Mouse (Mus musculus) ES-E14 (cell line): Measurements from ENCODE around the gene Kidins220. TPM values are rescaled to one million over a fixed set of nuclear protein-coding genes. Genes with fewer than 3 reads are reported as not detected.
A peak's percentile ranks its signal among the peaks of the same experiment; 100 is the strongest.

Experiments
- DNase-seq: peaks from one replicate; pipeline ENCODE4 v3.0.0-alpha.2; 2013; ENCODE audit warnings: low read depth, low spot score
- H3K27ac ChIP-seq: 2 replicates; pipeline ENCODE4 v1.5.1; 2012; ENCODE audit warnings: low read depth, mild to moderate bottlenecking, low read length, moderate library complexity, mixed read lengths; ENCODE audit not compliant: poor library complexity, insufficient read depth, severe bottlenecking
- H3K36me3 ChIP-seq: 2 replicates; pipeline ENCODE4 v1.6.1; 2012; ENCODE audit warnings: mild to moderate bottlenecking, low read length, moderate library complexity, mixed read lengths; ENCODE audit not compliant: control insufficient read depth, poor library complexity, insufficient read depth, severe bottlenecking
- H3K4me1 ChIP-seq, 2 experiments: fragments of 150-350 bp in 1 of 2; sonication (generic) in 1 of 2; 2 replicates each; pipeline ENCODE4 v1.6.1; 2012; ENCODE audit warnings: low read length in 2 of 2, mild to moderate bottlenecking in 1 of 2, mixed read lengths in 1 of 2; ENCODE audit not compliant: control insufficient read depth in 2 of 2, insufficient read depth in 2 of 2, poor library complexity in 1 of 2
- H3K4me3 ChIP-seq, 2 experiments: fragments of 150-350 bp in 1 of 2; sonication (generic) in 1 of 2; 2 replicates each; pipeline ENCODE4 v1.5.1; 2012; ENCODE audit warnings: low read length in 2 of 2, low read depth in 1 of 2, mild to moderate bottlenecking in 1 of 2, mixed read lengths in 1 of 2; ENCODE audit not compliant: insufficient read depth in 1 of 2, poor library complexity in 1 of 2, severe bottlenecking in 1 of 2
- H3K9ac ChIP-seq: 2 replicates; pipeline ENCODE4 v1.6.1; 2012; ENCODE audit warnings: low read depth, mild to moderate bottlenecking, low read length, mixed read lengths; ENCODE audit not compliant: poor library complexity, insufficient read depth, severe bottlenecking
- H3K9me3 ChIP-seq: fragments of 150-350 bp; sonication (generic); 2 replicates; pipeline ENCODE4 v1.6.1; 2012; ENCODE audit warnings: low read depth, mild to moderate bottlenecking, low read length; ENCODE audit not compliant: control insufficient read depth, insufficient read depth
- CHD2 ChIP-seq: IDR thresholded peaks from 2 replicates; pipeline ENCODE4 v1.6.1; 2014; ENCODE audit warnings: mild to moderate bottlenecking, low read depth, low read length, inconsistent platforms
- HCFC1 ChIP-seq: IDR thresholded peaks from 2 replicates; pipeline ENCODE4 v1.6.1; 2012; ENCODE audit warnings: low read length, inconsistent platforms, borderline replicate concordance; ENCODE audit not compliant: insufficient read depth
- MAFK ChIP-seq: IDR thresholded peaks from 2 replicates; pipeline ENCODE4 v1.6.1; 2014; ENCODE audit warnings: mild to moderate bottlenecking, low read depth, low read length, inconsistent platforms; ENCODE audit not compliant: insufficient read depth
- ZC3H11A ChIP-seq: IDR thresholded peaks from 2 replicates; pipeline ENCODE4 v1.6.1; 2012; ENCODE audit warnings: low read depth, mild to moderate bottlenecking, inconsistent platforms, low read length, borderline replicate concordance
- ZNF384 ChIP-seq: IDR thresholded peaks from 2 replicates; pipeline ENCODE4 v1.6.1; 2012; ENCODE audit warnings: low read depth, low read length, inconsistent platforms
- in situ Hi-C, 2 experiments: fragments of 600-800 bp; cut with MboI; formaldehyde crosslinking; loops; one replicate each; pipeline ENCODE4 v1.15.1; 2025; ENCODE audit warnings: low sequenced_read_pairs in 2 of 2, inconsistent platforms in 1 of 2; ENCODE audit not compliant: unreplicated experiment in 2 of 2
- total RNA-seq: library from RNA; depleted of rRNA; stranded (reverse); fragments of 300-350 nt; gene quantifications from 2 replicates; pipeline ENCODE4 v1.2.3, GENCODE M21; 2012

The Kidins220 gene
- total RNA-seq, 1 experiment = 26.1 TPM

GRCm38 (mm10) chr12:25097052-25097209 lies 122.2 kb downstream of the Kidins220 start, which contains the start of gene Id2:
Id2 (minus strand) TSS chr12:25097140.
- DNase-seq = no peak
- Histone ChIP-seq H3K9ac (peak within 1 kb of the TSS; percentile 63), H3K9me3 (no peaks in the 10 kb centered on the region), H3K4me1 (peaks cover 2 to 12% of the 10 kb centered on the region in 2 experiments; a peak in 3 of 4 replicates), H3K4me3 (peak within 1 kb of the TSS; percentile 75 to 76), H3K27ac (no peak within 1 kb of the TSS), H3K36me3 (no peaks in the 10 kb centered on the region)
- in situ Hi-C loops = loop anchor here in 1 of 2 experiments (25.0 kb wide), 3 partner anchors 315 to 1190 kb away; no protein-coding TSS in a partner anchor
- TF ChIP-seq MAFK (no peak), ZC3H11A (no peak), CHD2 (no peak), ZNF384 (no peak), HCFC1 (no peak)

DNA sequence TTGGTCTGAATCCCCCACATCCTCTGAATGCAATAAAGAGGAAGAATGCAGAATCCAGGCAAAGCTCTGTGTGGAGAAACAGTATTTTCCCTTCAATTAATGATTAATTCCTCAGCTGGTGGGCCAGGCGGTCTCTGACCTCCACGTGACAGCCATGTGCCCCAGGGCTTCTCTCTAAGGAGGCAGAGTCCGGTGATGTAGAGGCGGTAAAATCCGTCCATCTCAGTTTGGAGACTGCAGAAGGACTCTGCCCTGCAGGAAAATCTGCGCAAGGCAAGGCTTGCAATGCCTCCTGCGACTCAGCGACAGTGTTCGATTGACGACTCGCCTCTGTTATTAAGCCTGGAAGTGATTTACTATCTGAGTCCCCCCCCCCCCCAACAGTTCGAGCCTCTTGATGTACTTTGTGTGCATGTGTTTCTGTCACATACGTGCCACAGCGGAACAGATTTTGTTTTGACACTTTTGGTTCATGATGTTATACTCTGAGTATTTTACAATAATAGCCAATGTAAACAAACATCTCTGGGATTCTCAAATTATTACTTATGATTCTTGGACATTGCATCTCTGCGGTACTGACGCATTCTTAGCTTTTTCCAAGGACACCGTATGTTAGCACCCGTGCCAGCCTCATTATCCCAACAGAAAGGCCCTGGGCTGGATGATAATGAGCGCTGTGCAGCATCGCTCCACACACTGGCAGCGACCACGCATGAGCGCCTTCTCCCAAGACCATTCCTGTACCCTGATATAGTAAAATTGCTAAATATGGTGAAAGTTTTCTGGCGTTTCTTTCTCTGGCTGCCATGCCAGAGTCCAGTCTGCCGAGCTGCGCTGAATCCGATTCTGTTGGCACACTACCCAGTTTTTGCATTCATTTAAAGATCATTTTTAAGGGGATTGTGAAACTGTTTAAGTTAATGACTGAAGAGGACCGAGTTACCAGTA lies 122.8 kb downstream of the Kidins220 start:
- DNase-seq = no peak
- no peak overlapping the region for H3K27ac ChIP-seq
- no peaks in the 10 kb centered on the region for H3K9me3 ChIP-seq
- TF ChIP-seq MAFK (no peak), ZNF384 (no peak), CHD2 (no peak), ZC3H11A (no peak), HCFC1 (no peak)
- in situ Hi-C loops = loop anchor here in 1 of 2 experiments (25.0 kb wide), 3 partner anchors 315 to 1190 kb away; no protein-coding TSS in a partner anchor
- H3K4me3 ChIP-seq = peak overlapping the region in 1 of 2 experiments; percentile 47; a peak in 2 of 4 replicates
- H3K4me1 ChIP-seq = peaks cover 2 to 12% of the 10 kb centered on the region in 2 experiments; a peak in 3 of 4 replicates
- H3K36me3 ChIP-seq = no peaks in the 10 kb centered on the region
- H3K9ac ChIP-seq = no peak overlapping the region

DNA sequence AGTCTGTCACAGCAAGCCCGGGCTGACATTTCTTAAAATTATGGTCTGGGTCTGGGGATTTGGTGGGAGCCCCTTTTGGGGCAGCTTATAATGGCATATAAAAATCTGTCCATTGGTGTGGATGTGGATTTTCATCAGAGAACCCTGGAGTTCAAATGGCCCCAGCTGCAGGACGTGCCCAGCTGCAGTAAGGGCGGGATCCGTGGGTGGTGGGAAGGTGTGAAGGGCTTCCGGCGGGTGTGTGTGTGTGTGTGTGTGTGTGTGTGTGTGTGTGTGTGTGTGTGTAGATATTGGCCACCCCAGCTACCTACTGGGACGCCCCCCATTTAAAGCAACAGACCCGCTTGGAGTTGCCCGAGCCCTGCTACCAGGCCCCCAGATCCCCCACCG lies 123.4 kb downstream of the Kidins220 start:
- H3K36me3 ChIP-seq = no peaks in the 10 kb centered on the region
- peak overlapping the region; percentile 81 for H3K9ac ChIP-seq
- DNase-seq = no peak
- in situ Hi-C loops = loop anchor here in 1 of 2 experiments (25.0 kb wide), 3 partner anchors 314 to 1189 kb away; no protein-coding TSS in a partner anchor
- peaks cover 2 to 14% of the 10 kb centered on the region in 2 experiments; a peak in 3 of 4 replicates for H3K4me1 ChIP-seq
- TF ChIP-seq ZC3H11A = no peak
- no peak for TF ChIP-seq HCFC1
- TF ChIP-seq ZNF384 = no peak
- no peak for TF ChIP-seq MAFK
- no peak for TF ChIP-seq CHD2
- H3K27ac ChIP-seq = no peak overlapping the region; the same call in 1 of the 2 replicates
- peak overlapping the region; percentile 47 to 60 for H3K4me3 ChIP-seq
- no peaks in the 10 kb centered on the region for H3K9me3 ChIP-seq

DNA sequence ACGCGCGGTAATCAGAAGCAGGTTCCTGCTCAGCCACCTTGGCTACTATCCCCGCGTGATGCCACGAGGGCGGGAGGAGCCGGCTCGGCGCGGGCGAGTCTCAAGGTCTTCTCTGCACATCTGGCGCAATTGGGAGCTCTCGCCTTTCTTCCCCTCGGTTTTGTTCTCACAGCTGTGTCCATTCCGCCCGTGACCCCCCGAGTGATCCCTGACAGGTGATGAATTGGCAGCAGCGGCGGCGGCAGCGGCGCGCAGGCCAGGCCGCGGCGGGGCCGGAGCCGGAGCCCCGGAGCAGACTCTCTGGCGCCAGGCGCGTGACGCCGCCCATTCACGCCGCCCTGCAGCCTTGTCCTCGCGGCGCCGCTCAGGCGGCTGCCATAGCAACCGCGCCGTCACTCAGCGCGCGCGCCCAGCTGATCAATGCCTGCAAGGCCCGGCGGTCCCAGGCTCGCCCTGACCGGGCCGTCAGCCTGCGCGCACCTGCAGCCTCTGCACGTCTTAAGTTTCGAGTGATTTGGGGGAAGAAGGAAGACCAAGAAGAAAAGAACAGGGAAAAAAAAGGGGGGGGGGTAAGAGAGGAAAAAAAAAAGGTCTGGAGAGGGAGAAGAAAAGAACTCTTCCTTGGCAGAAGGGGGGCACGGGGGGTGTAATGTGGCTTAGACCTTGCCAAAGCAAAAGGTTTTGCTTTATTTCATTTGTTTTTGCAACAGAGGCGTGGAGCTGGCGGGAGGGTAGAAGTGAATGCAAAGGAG lies 124.0 kb downstream of the Kidins220 start:
- TF ChIP-seq CHD2 = no peak
- no peak for TF ChIP-seq ZC3H11A
- no peak for TF ChIP-seq MAFK
- TF ChIP-seq ZNF384 = no peak
- no peak for TF ChIP-seq HCFC1
- Histone ChIP-seq H3K27ac (no peak overlapping the region; the same call in 1 of the 2 replicates), H3K4me3 (peak overlapping the region; percentile 48 to 60), H3K36me3 (no peaks in the 10 kb centered on the region), H3K9me3 (no peaks in the 10 kb centered on the region), H3K4me1 (peaks cover 2 to 10% of the 10 kb centered on the region in 2 experiments; a peak in 2 of 4 replicates), H3K9ac (peak overlapping the region; percentile 81)
- in situ Hi-C loops = loop anchor here in 1 of 2 experiments (25.0 kb wide), 3 partner anchors 314 to 1189 kb away; no protein-coding TSS in a partner anchor
- DNase-seq = peak; percentile 73
